Mouse (Mus musculus): ENCODE results near the gene Agrp. TPM values are rescaled to one million over a fixed set of nuclear protein-coding genes. Genes with fewer than 3 reads are reported as not detected.

Agrp gene
- polyA plus RNA-seq, 1 experiment from 2014 or later: 1.8 TPM

- DNase-seq (ENCODE audit: low spot score): no peak
- Histone ChIP-seq H3K27me3 (replicated peaks; ENCODE audit: control insufficient read depth, insufficient read depth, low read length) (no peaks in the 10 kb centered on the region), H3K27ac (ENCODE audit: low read depth, low read length) (no peak overlapping the region), H3K36me3 (ENCODE audit: control insufficient read depth, insufficient read depth, low read length) (peaks cover 4% of the 10 kb centered on the region; the same call in 1 of the 2 replicates), H3K9ac (ENCODE audit: low read length) (no peak overlapping the region), H3K4me2 (ENCODE audit: low read length) (no peak overlapping the region), H3K4me1 (ENCODE audit: control insufficient read depth, insufficient read depth, low read length) (no peaks in the 10 kb centered on the region), H3K9me3 (replicated peaks; ENCODE audit: control insufficient read depth, low read length) (no peaks in the 10 kb centered on the region), H3K4me3 (ENCODE audit: low read depth, low read length) (no peak overlapping the region)
- ATAC-seq: no peak
- 64% methylated on average over 3 of the region's 3 CpGs for WGBS
Measured at GRCm38 (mm10) chr8:105555230-105555629, 82.0 kb downstream of the Agrp start.

GRCm38 (mm10) chr8:105554087-105554486 is 83.1 kb downstream of the Agrp start:
- no peaks in the 10 kb centered on the region for H3K27me3 ChIP-seq (replicated peaks; ENCODE audit: control insufficient read depth, insufficient read depth, low read length)
- no peaks in the 10 kb centered on the region for H3K4me1 ChIP-seq (ENCODE audit: control insufficient read depth, insufficient read depth, low read length)
- H3K4me3 ChIP-seq (ENCODE audit: low read depth, low read length): no peak overlapping the region
- ATAC-seq: peak; percentile 68; the same call in 1 of the 2 replicates
- no peak overlapping the region for H3K27ac ChIP-seq (ENCODE audit: low read depth, low read length)
- H3K4me2 ChIP-seq (ENCODE audit: low read length): no peak overlapping the region
- no peak overlapping the region for H3K9ac ChIP-seq (ENCODE audit: low read length)
- H3K9me3 ChIP-seq (replicated peaks; ENCODE audit: control insufficient read depth, low read length): no peaks in the 10 kb centered on the region
- DNase-seq (ENCODE audit: low spot score): peak; percentile 51
- no peaks in the 10 kb centered on the region; the same call in 1 of the 2 replicates for H3K36me3 ChIP-seq (ENCODE audit: control insufficient read depth, insufficient read depth, low read length)

GRCm38 (mm10) chr8:105552824-105553223 is 84.4 kb downstream of the Agrp start:
- ATAC-seq (no peak), DNase-seq (ENCODE audit: low spot score) (no peak)
- Histone ChIP-seq H3K36me3 (ENCODE audit: control insufficient read depth, insufficient read depth, low read length) (no peaks in the 10 kb centered on the region; the same call in 1 of the 2 replicates), H3K4me1 (ENCODE audit: control insufficient read depth, insufficient read depth, low read length) (no peaks in the 10 kb centered on the region), H3K4me2 (ENCODE audit: low read length) (no peak overlapping the region), H3K27me3 (replicated peaks; ENCODE audit: control insufficient read depth, insufficient read depth, low read length) (no peaks in the 10 kb centered on the region), H3K9ac (ENCODE audit: low read length) (no peak overlapping the region), H3K27ac (ENCODE audit: low read depth, low read length) (no peak overlapping the region), H3K4me3 (ENCODE audit: low read depth, low read length) (no peak overlapping the region), H3K9me3 (replicated peaks; ENCODE audit: control insufficient read depth, low read length) (no peaks in the 10 kb centered on the region)
- 74% methylated on average over 1 of the region's 1 CpGs for WGBS

- Histone ChIP-seq H3K27ac (ENCODE audit: low read depth, low read length) (no peak overlapping the region), H3K27me3 (replicated peaks; ENCODE audit: control insufficient read depth, insufficient read depth, low read length) (no peaks in the 10 kb centered on the region), H3K36me3 (ENCODE audit: control insufficient read depth, insufficient read depth, low read length) (no peaks in the 10 kb centered on the region; the same call in 1 of the 2 replicates), H3K4me3 (ENCODE audit: low read depth, low read length) (no peak overlapping the region), H3K4me2 (ENCODE audit: low read length) (no peak overlapping the region), H3K4me1 (ENCODE audit: control insufficient read depth, insufficient read depth, low read length) (no peaks in the 10 kb centered on the region), H3K9me3 (replicated peaks; ENCODE audit: control insufficient read depth, low read length) (no peaks in the 10 kb centered on the region), H3K9ac (ENCODE audit: low read length) (no peak overlapping the region)
- ATAC-seq: no peak
- WGBS: 94% methylated on average over 2 of the region's 2 CpGs
- DNase-seq (ENCODE audit: low spot score): no peak
Measured at GRCm38 (mm10) chr8:105552032-105552431, 85.2 kb downstream of the Agrp start.

- Histone ChIP-seq H3K4me1 (ENCODE audit: control insufficient read depth, insufficient read depth, low read length) (no peaks in the 10 kb centered on the region), H3K4me3 (ENCODE audit: low read depth, low read length) (no peak overlapping the region), H3K27me3 (replicated peaks; ENCODE audit: control insufficient read depth, insufficient read depth, low read length) (no peaks in the 10 kb centered on the region), H3K27ac (ENCODE audit: low read depth, low read length) (no peak overlapping the region), H3K9me3 (replicated peaks; ENCODE audit: control insufficient read depth, low read length) (no peaks in the 10 kb centered on the region), H3K9ac (ENCODE audit: low read length) (no peak overlapping the region), H3K36me3 (ENCODE audit: control insufficient read depth, insufficient read depth, low read length) (no peaks in the 10 kb centered on the region), H3K4me2 (ENCODE audit: low read length) (no peak overlapping the region)
- DNase-seq (ENCODE audit: low spot score): no peak
- 87% methylated on average over 2 of the region's 2 CpGs for WGBS
- ATAC-seq: no peak
Measured at GRCm38 (mm10) chr8:105550083-105550482, 87.1 kb downstream of the Agrp start.

DNA sequence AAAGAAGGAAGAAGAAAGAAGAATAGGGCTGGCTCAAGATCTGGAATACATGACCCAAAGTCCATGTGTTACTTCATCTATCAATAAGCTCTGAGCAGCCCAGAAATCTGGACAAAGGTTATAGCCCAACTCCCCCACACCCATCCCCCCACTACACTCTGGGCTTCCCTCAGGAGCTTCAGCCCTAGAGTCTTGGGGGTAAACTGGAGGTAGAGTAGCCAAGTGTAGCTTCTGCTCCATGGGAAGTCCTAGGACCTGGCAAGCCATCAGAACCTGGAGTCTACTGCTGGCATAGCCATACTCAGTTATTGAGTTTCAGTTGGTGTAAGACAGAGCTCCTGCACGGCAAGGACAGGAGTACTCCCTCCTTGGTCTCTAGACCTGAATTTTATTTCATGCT is 87.7 kb downstream of the Agrp start:
- H3K4me1 ChIP-seq (ENCODE audit: control insufficient read depth, insufficient read depth, low read length): no peaks in the 10 kb centered on the region
- H3K27ac ChIP-seq (ENCODE audit: low read depth, low read length): no peak overlapping the region
- ATAC-seq (no peak), DNase-seq (ENCODE audit: low spot score) (no peak)
- H3K9me3 ChIP-seq (replicated peaks; ENCODE audit: control insufficient read depth, low read length): no peaks in the 10 kb centered on the region
- H3K4me2 ChIP-seq (ENCODE audit: low read length): no peak overlapping the region
- no peak overlapping the region for H3K9ac ChIP-seq (ENCODE audit: low read length)
- no peaks in the 10 kb centered on the region for H3K36me3 ChIP-seq (ENCODE audit: control insufficient read depth, insufficient read depth, low read length)
- no peaks in the 10 kb centered on the region for H3K27me3 ChIP-seq (replicated peaks; ENCODE audit: control insufficient read depth, insufficient read depth, low read length)
- H3K4me3 ChIP-seq (ENCODE audit: low read depth, low read length): no peak overlapping the region
- 100% methylated on average over 1 of the region's 1 CpGs for WGBS

GRCm38 (mm10) chr8:105546384-105547350 is 90.5 kb downstream of the Agrp start:
- Histone ChIP-seq H3K27ac (ENCODE audit: low read depth, low read length) (no peak overlapping the region), H3K9me3 (replicated peaks; ENCODE audit: control insufficient read depth, low read length) (no peaks in the 10 kb centered on the region), H3K4me2 (ENCODE audit: low read length) (no peak overlapping the region), H3K27me3 (replicated peaks; ENCODE audit: control insufficient read depth, insufficient read depth, low read length) (no peaks in the 10 kb centered on the region), H3K36me3 (ENCODE audit: control insufficient read depth, insufficient read depth, low read length) (no peaks in the 10 kb centered on the region), H3K4me1 (ENCODE audit: control insufficient read depth, insufficient read depth, low read length) (no peaks in the 10 kb centered on the region), H3K4me3 (ENCODE audit: low read depth, low read length) (no peak overlapping the region), H3K9ac (ENCODE audit: low read length) (no peak overlapping the region)
- ATAC-seq (no peak), DNase-seq (ENCODE audit: low spot score) (no peak)
- 87% methylated on average over 6 of the region's 6 CpGs for WGBS

- Histone ChIP-seq H3K27me3 (replicated peaks; ENCODE audit: control insufficient read depth, insufficient read depth, low read length) (no peaks in the 10 kb centered on the region), H3K36me3 (ENCODE audit: control insufficient read depth, insufficient read depth, low read length) (no peaks in the 10 kb centered on the region), H3K4me2 (ENCODE audit: low read length) (no peak overlapping the region), H3K4me1 (ENCODE audit: control insufficient read depth, insufficient read depth, low read length) (no peaks in the 10 kb centered on the region), H3K4me3 (ENCODE audit: low read depth, low read length) (no peak overlapping the region), H3K9me3 (replicated peaks; ENCODE audit: control insufficient read depth, low read length) (no peaks in the 10 kb centered on the region), H3K27ac (ENCODE audit: low read depth, low read length) (no peak overlapping the region), H3K9ac (ENCODE audit: low read length) (no peak overlapping the region)
- DNase-seq (ENCODE audit: low spot score): no peak
- ATAC-seq: no peak
- WGBS: 86% methylated on average over 3 of the region's 3 CpGs
Measured at GRCm38 (mm10) chr8:105545249-105545648, 91.9 kb downstream of the Agrp start.

DNA sequence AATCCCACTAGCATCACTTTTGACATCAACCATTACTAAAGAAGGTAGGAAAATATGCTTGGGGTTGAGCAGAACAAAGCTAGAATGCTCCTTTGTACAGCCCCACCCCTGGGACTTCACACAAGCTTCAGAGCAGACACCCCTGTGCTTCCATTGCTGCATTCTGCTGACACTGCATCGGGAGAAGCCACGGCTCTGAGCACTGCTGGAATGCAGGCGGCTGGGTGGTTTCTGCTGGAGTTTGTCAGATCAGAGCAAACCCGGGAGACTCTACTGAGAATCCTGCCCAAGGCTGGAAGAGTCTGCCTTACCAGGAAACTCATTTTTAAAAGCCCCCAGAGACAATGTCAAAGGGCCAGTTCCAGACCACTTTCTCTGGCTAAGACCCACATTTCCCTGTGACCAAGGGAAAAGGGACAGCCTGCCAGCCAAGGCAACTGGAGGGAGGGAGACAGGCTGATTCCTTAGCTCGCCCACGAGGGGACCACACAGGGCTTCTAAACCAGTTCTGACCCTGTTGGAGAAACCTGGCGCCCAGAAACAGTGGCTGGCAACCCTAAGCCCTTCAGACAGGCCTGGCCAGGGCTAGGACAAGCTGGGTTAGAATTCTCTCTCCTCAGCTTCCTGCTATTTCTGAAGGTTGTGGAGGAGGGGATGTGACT is 92.5 kb downstream of the Agrp start:
- DNase-seq (ENCODE audit: low spot score): no peak
- Histone ChIP-seq H3K9ac (ENCODE audit: low read length) (no peak overlapping the region), H3K4me2 (ENCODE audit: low read length) (no peak overlapping the region), H3K27me3 (replicated peaks; ENCODE audit: control insufficient read depth, insufficient read depth, low read length) (no peaks in the 10 kb centered on the region), H3K36me3 (ENCODE audit: control insufficient read depth, insufficient read depth, low read length) (no peaks in the 10 kb centered on the region), H3K4me3 (ENCODE audit: low read depth, low read length) (no peak overlapping the region), H3K27ac (ENCODE audit: low read depth, low read length) (0 out of 2 replicates have a peak overlapping the region, but pooled peaks have one; percentile 22), H3K9me3 (replicated peaks; ENCODE audit: control insufficient read depth, low read length) (no peaks in the 10 kb centered on the region), H3K4me1 (ENCODE audit: control insufficient read depth, insufficient read depth, low read length) (no peaks in the 10 kb centered on the region)
- WGBS: 66% methylated on average over 7 of the region's 7 CpGs
- no peak for ATAC-seq
